Mouse (Mus musculus): Measurements from ENCODE around the gene Nudcd2. TPM values are rescaled to one million over a fixed set of nuclear protein-coding genes. Genes with fewer than 3 reads are reported as not detected.

The Nudcd2 gene
- 10 to 100 TPM; 57.9 to 69.2 TPM for polyA plus RNA-seq (2017; shearing (Covaris generic))

DNA sequence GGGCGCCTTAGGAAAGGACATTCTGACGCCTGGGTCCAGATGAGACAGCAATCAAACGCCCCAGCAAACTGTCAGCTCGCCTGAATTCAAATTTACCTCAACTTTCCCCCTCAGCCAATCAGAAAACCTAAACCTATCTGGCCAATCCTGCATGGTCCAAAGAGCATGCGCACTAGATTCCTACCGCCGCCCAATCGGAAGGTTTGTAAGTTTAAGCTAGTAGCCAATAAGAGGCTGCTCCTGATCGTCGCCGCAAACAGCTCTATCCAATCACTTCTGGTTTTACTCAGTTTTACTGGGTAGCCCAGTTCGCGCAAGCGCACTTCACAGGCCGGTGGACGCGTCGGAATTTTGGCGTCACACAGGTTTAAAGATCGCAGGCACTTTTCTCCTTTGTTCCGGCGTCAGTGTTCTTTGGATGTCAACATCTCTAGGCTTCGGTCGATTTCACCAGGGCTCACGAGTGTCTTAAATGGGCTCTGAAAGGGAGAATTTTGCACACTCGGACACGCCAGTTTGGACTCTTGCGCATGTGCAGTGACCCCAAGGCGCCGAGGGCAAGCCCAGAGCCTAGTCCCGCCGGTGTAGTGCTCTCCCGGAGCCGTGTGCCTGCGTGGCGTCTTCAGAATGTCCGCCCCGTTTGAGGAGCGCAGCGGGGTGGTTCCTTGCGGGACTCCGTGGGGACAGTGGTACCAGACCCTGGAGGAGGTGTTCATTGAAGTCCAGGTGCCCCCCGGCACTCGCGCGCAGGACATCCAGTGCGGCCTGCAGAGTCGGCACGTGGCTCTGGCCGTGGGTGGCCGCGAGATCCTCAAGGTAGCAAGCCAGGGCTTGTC is at the start of gene Nudcd2, which contains the start of gene Hmmr:
Nudcd2 (plus strand) TSS at position 329 of the 836 bp plus-strand sequence.
Hmmr (minus strand) TSS at position 84 of the 836 bp plus-strand sequence.

DNA sequence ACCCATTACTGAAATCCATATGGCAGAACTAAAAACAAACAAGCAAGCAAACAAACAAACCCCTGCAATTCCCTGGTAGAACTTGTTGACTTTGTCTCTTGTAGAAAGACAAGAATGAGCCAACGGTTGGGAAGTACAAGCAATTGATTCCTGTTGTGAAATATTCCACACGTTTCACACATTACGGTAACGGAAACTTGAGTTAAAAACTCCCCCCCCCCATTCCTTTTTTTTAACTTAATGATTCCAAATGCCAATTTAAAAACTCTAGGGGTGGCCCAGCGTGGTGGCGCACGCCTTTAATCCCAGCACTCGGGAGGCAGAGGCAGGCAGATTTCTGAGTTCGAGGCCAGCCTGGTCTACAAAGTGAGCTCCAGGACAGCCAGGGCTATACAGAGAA is 38.4 kb upstream of the Nudcd2 start, which contains the start of gene Mat2b:
Mat2b (minus strand) TSS at position 101 of the 400 bp plus-strand sequence.

DNA sequence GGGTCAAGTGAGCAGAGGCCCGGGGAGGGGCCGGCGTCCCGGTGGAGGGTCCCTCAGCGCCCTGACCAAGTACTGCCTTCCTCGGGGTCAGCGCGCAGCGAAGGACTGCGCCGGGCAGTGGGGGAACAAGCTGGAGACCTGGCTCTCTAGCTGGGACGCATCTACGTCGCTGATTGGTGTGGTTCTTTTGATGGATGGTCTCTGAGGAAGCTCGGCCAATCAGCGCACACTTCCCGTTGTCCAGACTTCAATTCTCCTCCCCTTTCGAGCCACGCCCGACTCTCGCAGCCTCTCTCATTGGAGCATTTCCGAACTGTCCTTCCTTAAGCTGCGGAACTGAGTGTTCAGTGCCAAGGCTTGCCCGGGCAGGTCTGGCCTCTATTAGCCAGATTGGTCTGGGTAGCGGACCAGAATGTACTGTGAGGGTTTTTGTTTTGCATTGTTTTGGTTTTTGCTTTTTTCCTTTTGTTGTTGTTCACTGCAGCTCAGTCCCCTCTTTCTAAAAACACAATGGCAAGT is 21.7 kb downstream of the Nudcd2 start, which contains the start of gene Ccng1:
Ccng1 (minus strand) TSS at position 203 of the 519 bp plus-strand sequence.

Other genes starting within 250 kb of the Nudcd2 start
- 100 to 1,000 TPM; 232 to 236 TPM for gene Mat2b, start 38.5 kb upstream of the Nudcd2 start, polyA plus RNA-seq (2017; shearing (Covaris generic))
- 1 to 10 TPM; 2.0 to 3.0 TPM for gene Hmmr, start 245 bp upstream of the Nudcd2 start, polyA plus RNA-seq (2017; shearing (Covaris generic))
- 100 to 1,000 TPM; 136 to 148 TPM for gene Ccng1, start 21.6 kb downstream of the Nudcd2 start, polyA plus RNA-seq (2017; shearing (Covaris generic))